Mouse (Mus musculus) spleen, adult 2 months (tissue): ENCODE measurements at regions not wholly inside any gene's neighbourhood (a gene's known extent, or its start where the extent isn't known, plus 50 kb on each side); places are given as distances from the start of the nearest gene placed in this dataset.

Experiments used
- CTCF ChIP-seq: fragments of 200-500 bp; IDR thresholded peaks from 2 replicates; pipeline ENCODE4 v1.5.1; 2011; ENCODE audit warnings: mild to moderate bottlenecking, inconsistent platforms; ENCODE audit not compliant: insufficient read depth, insufficient read length, insufficient replicate concordance; ENCODE audit errors: extremely low read depth
- POLR2A ChIP-seq: fragments of 200-500 bp; IDR thresholded peaks from 2 replicates; pipeline ENCODE4 v1.6.1; 2011; ENCODE audit warnings: low read depth, low read length, inconsistent platforms

GRCm38 (mm10) chr5:72219697-72220096 is 51.7 kb upstream of the Commd8 start:
- TF ChIP-seq POLR2A (no peak), CTCF (no peak)
